Mouse (Mus musculus): ENCODE measurements around the gene Zfp92.

Gene Zfp92

GRCm38 (mm10) chrX:73474340-73475165 is 63.7 kb downstream of the Zfp92 start:
- no peak for DNase-seq

- no peak for DNase-seq
Measured at GRCm38 (mm10) chrX:73475658-73476256, 64.9 kb downstream of the Zfp92 start.

- DNase-seq: no peak
Measured at GRCm38 (mm10) chrX:73476621-73477020, 65.7 kb downstream of the Zfp92 start.

- no peak for DNase-seq
Measured at GRCm38 (mm10) chrX:73477500-73477899, 66.6 kb downstream of the Zfp92 start.

Measured in cerebellum, postnatal 25 days (tissue).